Mouse (Mus musculus) kidney, postnatal 0 days (tissue): ENCODE data around the gene Rgs7. TPM values are rescaled to one million over a fixed set of nuclear protein-coding genes. Genes with fewer than 3 reads are reported as not detected.

Experiments
- ATAC-seq: fragments of 200-750 bp; cut with Nextera tagmentation; replicated peaks from 2 replicates; pipeline ENCODE4 v1.8.0; 2017; ENCODE audit warnings: low read depth, moderate number of reproducible peaks, moderate TSS enrichment, moderate library complexity; ENCODE audit not compliant: low FRiP score
- DNase-seq: peaks from one replicate; pipeline ENCODE4 v3.0.0-alpha.2; 2016; ENCODE audit warnings: low spot score
- H3K27ac ChIP-seq: fragments of 300-500 bp; sonication (generic); 2 replicates; pipeline ENCODE4 v1.5.1; 2014; ENCODE audit warnings: mild to moderate bottlenecking
- H3K27me3 ChIP-seq: fragments of 300-500 bp; sonication (generic); 2 replicates; pipeline ENCODE4 v1.6.1; 2014; ENCODE audit warnings: low read length, mixed read lengths; ENCODE audit not compliant: insufficient read depth
- H3K36me3 ChIP-seq: fragments of 300-500 bp; sonication (generic); 2 replicates; pipeline ENCODE4 v1.6.1; 2014; ENCODE audit warnings: low read length, mixed read lengths; ENCODE audit not compliant: insufficient read depth
- H3K4me1 ChIP-seq: fragments of 300-500 bp; sonication (generic); replicated peaks from 2 replicates; pipeline ENCODE4 v1.6.1; 2014; ENCODE audit warnings: antibody characterized with exemption, low read length, mixed read lengths; ENCODE audit not compliant: insufficient read depth
- H3K4me2 ChIP-seq: fragments of 300-500 bp; sonication (generic); 2 replicates; pipeline ENCODE4 v1.6.1; 2014; ENCODE audit warnings: mild to moderate bottlenecking, low read length, moderate library complexity, mixed read lengths
- H3K4me3 ChIP-seq: fragments of 300-500 bp; sonication (generic); replicated peaks from 2 replicates; pipeline ENCODE4 v1.5.1; 2014; ENCODE audit warnings: low read depth, low read length
- H3K9ac ChIP-seq: fragments of 300-500 bp; sonication (generic); 2 replicates; pipeline ENCODE4 v1.6.1; 2014; ENCODE audit warnings: low read depth, low read length
- H3K9me3 ChIP-seq: fragments of 300-500 bp; sonication (generic); replicated peaks from 2 replicates; pipeline ENCODE4 v1.6.1; 2016; ENCODE audit warnings: low read length, inconsistent platforms, mixed read lengths
- CTCF ChIP-seq: IDR thresholded peaks from 2 replicates; pipeline ENCODE4 v1.5.1; 2016; ENCODE audit warnings: antibody characterized with exemption, low read depth, mild to moderate bottlenecking, moderate library complexity
- WGBS: fragments of 180-500 bp; shearing (Covaris S2); extraction: QIAGEN DNeasy Blood & Tissue Kit; methylation state at CpG from one replicate; pipeline ENCODE4 v1.1.7; 2014; 5-methylcytosine and 5-hydroxymethylcytosine counted together
- polyA plus RNA-seq: library from polyadenylated mRNA; unstranded; fragments of >200 nt; fragmentation: Nextera tagmentation; extraction: Ambion mirVana; gene quantifications from 2 replicates; pipeline ENCODE4 v1.2.1, GENCODE M21; 2015

Gene Rgs7
- polyA plus RNA-seq, 1 experiment from 2014 or later: 0.53 TPM

- no peaks in the 10 kb centered on the region for H3K36me3 ChIP-seq
- H3K9ac ChIP-seq: no peak overlapping the region
- no peaks in the 10 kb centered on the region for H3K27me3 ChIP-seq
- H3K4me3 ChIP-seq: no peak overlapping the region
- H3K4me2 ChIP-seq: no peak overlapping the region
- ATAC-seq: no peak
- no peak for DNase-seq
- TF ChIP-seq CTCF: no peak
- H3K9me3 ChIP-seq: no peaks in the 10 kb centered on the region
- WGBS: 91% methylated on average over 4 of the region's 4 CpGs
- H3K27ac ChIP-seq: no peak overlapping the region
- no peaks in the 10 kb centered on the region for H3K4me1 ChIP-seq
These were observed 452.3 kb downstream of the Rgs7 start for GRCm38 (mm10) chr1:175040038-175040437.

DNA sequence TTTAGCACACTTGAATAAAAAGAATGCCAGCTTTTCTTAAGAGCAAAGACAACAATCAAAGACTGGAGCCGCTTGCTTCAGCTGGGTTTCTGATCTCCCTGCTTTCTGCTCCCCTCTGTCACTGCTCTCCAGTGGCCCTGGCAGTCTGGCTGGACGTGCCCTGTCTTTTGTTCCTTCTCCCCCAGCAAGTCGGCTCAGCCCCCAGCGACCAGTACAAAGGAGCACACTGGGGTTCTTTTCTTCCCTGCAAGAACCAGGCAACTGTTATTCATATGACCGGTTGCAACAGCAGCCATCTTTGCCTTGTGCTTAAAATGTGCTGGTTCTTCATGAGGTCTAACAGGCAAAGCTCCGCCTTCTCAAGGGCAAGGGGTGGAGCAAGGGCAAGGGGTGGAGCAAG, 452.7 kb downstream of the Rgs7 start:
- TF ChIP-seq CTCF: no peak
- ATAC-seq (no peak), DNase-seq (no peak)
- Histone ChIP-seq H3K36me3 (no peaks in the 10 kb centered on the region), H3K4me3 (no peak overlapping the region), H3K4me1 (no peaks in the 10 kb centered on the region), H3K4me2 (no peak overlapping the region), H3K27me3 (no peaks in the 10 kb centered on the region), H3K27ac (no peak overlapping the region), H3K9me3 (no peaks in the 10 kb centered on the region), H3K9ac (no peak overlapping the region)
- WGBS: 61% methylated on average over 6 of the region's 6 CpGs

- ATAC-seq: no peak
- Histone ChIP-seq H3K4me1 (no peaks in the 10 kb centered on the region), H3K27me3 (no peaks in the 10 kb centered on the region), H3K4me3 (no peak overlapping the region), H3K4me2 (no peak overlapping the region), H3K9ac (no peak overlapping the region), H3K27ac (no peak overlapping the region), H3K9me3 (no peaks in the 10 kb centered on the region), H3K36me3 (no peaks in the 10 kb centered on the region)
- WGBS: 77% methylated on average over 5 of the region's 5 CpGs
- no peak for TF ChIP-seq CTCF
- DNase-seq: no peak
These were observed 456.8 kb downstream of the Rgs7 start for GRCm38 (mm10) chr1:175035461-175035860.

DNA sequence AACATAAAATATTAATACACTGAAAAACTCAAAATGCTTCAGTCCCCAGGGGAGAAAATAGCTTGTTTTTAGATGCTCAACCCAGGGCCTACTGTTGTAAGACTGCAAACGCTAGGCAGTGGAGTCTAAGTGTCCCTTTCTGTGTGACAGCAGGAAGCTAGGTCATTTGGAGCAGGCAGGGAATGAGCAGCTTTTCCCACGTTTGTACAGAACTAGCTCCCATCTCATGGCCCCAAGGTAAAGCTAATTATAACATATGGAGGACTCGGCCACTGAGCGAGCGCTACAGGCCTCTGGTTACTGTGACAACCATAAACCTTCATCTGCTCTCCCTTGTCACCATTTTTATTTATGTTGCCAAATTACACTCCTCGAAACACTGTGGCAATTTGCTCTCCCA, 460.3 kb downstream of the Rgs7 start:
- ATAC-seq (no peak), DNase-seq (no peak)
- no peaks in the 10 kb centered on the region for H3K4me1 ChIP-seq
- no peak overlapping the region for H3K4me2 ChIP-seq
- H3K4me3 ChIP-seq: no peak overlapping the region
- no peak for TF ChIP-seq CTCF
- no peak overlapping the region for H3K9ac ChIP-seq
- H3K27ac ChIP-seq: no peak overlapping the region
- no peaks in the 10 kb centered on the region for H3K9me3 ChIP-seq
- no peaks in the 10 kb centered on the region for H3K36me3 ChIP-seq
- 24% methylated on average over 6 of the region's 6 CpGs for WGBS
- H3K27me3 ChIP-seq: no peaks in the 10 kb centered on the region

- Histone ChIP-seq H3K36me3 (no peaks in the 10 kb centered on the region), H3K9ac (no peak overlapping the region), H3K27ac (no peak overlapping the region), H3K9me3 (no peaks in the 10 kb centered on the region), H3K4me1 (no peaks in the 10 kb centered on the region), H3K4me2 (no peak overlapping the region), H3K4me3 (no peak overlapping the region), H3K27me3 (no peaks in the 10 kb centered on the region)
- no peak for DNase-seq
- TF ChIP-seq CTCF: no peak
- ATAC-seq: peak; percentile 59; the same call in 1 of the 2 replicates
- 14% methylated on average over 9 of the region's 9 CpGs for WGBS
These were observed 463.5 kb downstream of the Rgs7 start for GRCm38 (mm10) chr1:175028716-175029204.

DNA sequence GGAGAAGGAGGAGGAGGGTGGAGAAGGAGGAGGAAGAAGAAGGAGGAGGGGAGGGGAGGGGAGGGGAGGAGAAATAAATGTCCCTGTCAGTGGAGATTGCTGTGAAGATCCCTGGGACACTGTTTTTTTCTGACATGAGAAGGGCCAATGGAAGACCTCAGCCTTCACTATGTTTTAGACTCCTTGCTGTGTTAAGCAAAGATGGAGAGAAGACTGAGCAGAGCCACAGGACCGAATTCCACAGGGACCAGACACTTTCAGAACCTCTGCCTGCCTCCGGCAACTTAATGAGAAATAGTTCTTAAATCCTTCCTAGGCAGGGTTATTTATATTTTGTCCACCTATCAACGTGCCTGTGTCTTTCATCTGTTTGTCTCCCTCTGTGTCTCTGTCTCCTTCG, 464.0 kb downstream of the Rgs7 start:
- no peak for ATAC-seq
- H3K4me2 ChIP-seq: no peak overlapping the region
- no peak overlapping the region for H3K4me3 ChIP-seq
- no peak overlapping the region for H3K27ac ChIP-seq
- H3K4me1 ChIP-seq: no peaks in the 10 kb centered on the region
- no peak for DNase-seq
- TF ChIP-seq CTCF: no peak
- no peaks in the 10 kb centered on the region for H3K9me3 ChIP-seq
- no peaks in the 10 kb centered on the region for H3K27me3 ChIP-seq
- 16% methylated on average over 4 of the region's 4 CpGs for WGBS
- H3K9ac ChIP-seq: no peak overlapping the region
- H3K36me3 ChIP-seq: no peaks in the 10 kb centered on the region

DNA sequence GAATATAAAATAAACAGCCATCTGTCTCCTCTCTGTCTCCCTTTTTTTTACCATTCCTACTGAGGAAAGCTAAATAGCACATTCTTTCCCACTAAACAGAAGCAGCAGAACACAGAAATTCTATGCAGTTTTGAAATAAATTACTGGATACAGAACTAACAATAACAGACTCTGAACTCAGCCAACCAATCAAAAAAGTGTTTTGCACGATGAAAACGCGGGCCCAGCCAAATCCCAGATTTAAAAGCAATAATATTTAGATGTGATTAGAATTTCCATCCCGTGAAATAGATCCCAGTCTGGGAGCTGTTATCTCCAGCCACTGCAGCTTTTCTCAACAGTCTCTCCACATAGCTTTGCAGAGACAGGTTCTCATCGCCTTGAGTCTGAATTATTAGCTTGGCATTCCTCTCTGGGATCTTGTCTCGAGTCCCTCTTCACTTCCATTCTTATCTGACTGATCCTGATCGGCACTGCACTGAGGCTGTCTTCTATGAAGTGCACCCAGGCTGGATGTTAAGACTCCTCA, 466.5 kb downstream of the Rgs7 start:
- no peak for TF ChIP-seq CTCF
- Histone ChIP-seq H3K27ac (no peak overlapping the region), H3K27me3 (no peaks in the 10 kb centered on the region), H3K4me3 (no peak overlapping the region), H3K4me1 (no peaks in the 10 kb centered on the region), H3K4me2 (no peak overlapping the region), H3K9ac (no peak overlapping the region), H3K36me3 (no peaks in the 10 kb centered on the region), H3K9me3 (no peaks in the 10 kb centered on the region)
- DNase-seq: no peak
- ATAC-seq: no peak
- WGBS: 67% methylated on average over 7 of the region's 7 CpGs
